Mouse (Mus musculus) forebrain, embryonic 14.5 days (tissue): ENCODE measurements around the gene Oxtr. TPM values are rescaled to one million over a fixed set of nuclear protein-coding genes. Genes with fewer than 3 reads are reported as not detected.

Experiments
- polyA plus RNA-seq: library from polyadenylated mRNA; unstranded; fragments of >200 nt; fragmentation: Nextera tagmentation; extraction: Ambion mirVana; gene quantifications from 2 replicates; pipeline ENCODE4 v1.2.1, GENCODE M21; 2014

Gene Oxtr
- polyA plus RNA-seq, 1 experiment from 2014 or later = 0.39 TPM

Other genes starting within 250 kb of the Oxtr start
- 16.2 and 16.7 TPM in 2 replicates for gene Lmcd1, start 216.2 kb downstream of the Oxtr start, polyA plus RNA-seq
- gene Ssu2, start 101.9 kb downstream of the Oxtr start, polyA plus RNA-seq = 0.11 TPM in 1 of 2 replicates, not detected in the other
- gene Cav3, start 30.4 kb downstream of the Oxtr start, polyA plus RNA-seq = not detected in 2 replicates
- gene Rad18, start 206.7 kb upstream of the Oxtr start, polyA plus RNA-seq = 18.4 and 19.5 TPM in 2 replicates